Mouse (Mus musculus): ENCODE data around the gene Pik3r1.

DNA sequence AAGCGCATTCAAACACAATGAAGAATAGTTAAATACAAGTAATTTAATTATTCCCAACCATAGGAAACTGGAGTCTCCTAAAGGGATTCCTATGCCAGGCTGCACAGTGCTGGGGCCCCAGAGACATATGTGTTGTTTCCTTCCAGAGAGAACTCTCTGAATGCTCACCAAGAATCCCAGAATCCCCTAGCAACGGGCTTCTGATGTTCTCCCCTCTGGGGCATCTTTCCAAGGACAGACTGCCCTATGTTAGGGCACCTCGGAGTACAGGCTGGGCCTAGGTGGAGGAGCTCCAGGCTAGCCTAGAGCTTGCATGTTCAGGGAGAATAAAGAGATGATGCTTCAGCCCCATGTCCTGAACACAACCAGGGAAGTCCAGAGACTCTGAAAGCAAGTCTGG, 58.2 kb downstream of the Pik3r1 start:
- TF ChIP-seq E2F4 (IDR thresholded peaks at IDR 0.05; ENCODE audit: insufficient read depth): no peak
- no peak for TF ChIP-seq MAX (IDR thresholded peaks at IDR 0.05; ENCODE audit: low read depth)
- no peak for TF ChIP-seq TCF12 (IDR thresholded peaks at IDR 0.05; ENCODE audit: insufficient read depth, poor library complexity, severe bottlenecking)
- no peak for TF ChIP-seq POLR2A (IDR thresholded peaks at IDR 0.05; ENCODE audit: insufficient read length, low read depth)
